Mouse (Mus musculus) kidney, embryonic 15.5 days (tissue): ENCODE results near the gene Elobl. TPM values are rescaled to one million over a fixed set of nuclear protein-coding genes. Genes with fewer than 3 reads are reported as not detected.

Experiments
- ATAC-seq: fragments of 200-750 bp; cut with Nextera tagmentation; replicated peaks from 2 replicates; pipeline ENCODE4 v1.8.0; 2017; ENCODE audit warnings: moderate TSS enrichment; ENCODE audit not compliant: low FRiP score
- H3K27ac ChIP-seq: fragments of 300-500 bp; sonication (generic); 2 replicates; pipeline ENCODE4 v1.5.1; 2015; ENCODE audit warnings: mild to moderate bottlenecking, inconsistent platforms
- H3K27me3 ChIP-seq: fragments of 300-500 bp; sonication (generic); 2 replicates; pipeline ENCODE4 v1.6.1; 2015; ENCODE audit warnings: inconsistent platforms
- H3K36me3 ChIP-seq: fragments of 300-500 bp; sonication (generic); 2 replicates; pipeline ENCODE4 v1.6.1; 2015; ENCODE audit warnings: inconsistent platforms
- H3K4me1 ChIP-seq: fragments of 300-500 bp; sonication (generic); 2 replicates; pipeline ENCODE4 v1.6.1; 2015; ENCODE audit warnings: inconsistent platforms
- H3K4me2 ChIP-seq: fragments of 300-500 bp; sonication (generic); 2 replicates; pipeline ENCODE4 v1.6.1; 2015; ENCODE audit warnings: moderate library complexity, mild to moderate bottlenecking, inconsistent platforms
- H3K4me3 ChIP-seq: fragments of 300-500 bp; sonication (generic); replicated peaks from 2 replicates; pipeline ENCODE4 v1.5.1; 2015; ENCODE audit warnings: mild to moderate bottlenecking, inconsistent platforms
- H3K9ac ChIP-seq: fragments of 300-500 bp; sonication (generic); 2 replicates; pipeline ENCODE4 v1.6.1; 2015; ENCODE audit warnings: mild to moderate bottlenecking, inconsistent platforms
- H3K9me3 ChIP-seq: fragments of 300-500 bp; sonication (generic); replicated peaks from 2 replicates; pipeline ENCODE4 v1.6.1; 2016; ENCODE audit warnings: inconsistent platforms
- WGBS: fragments of 180-500 bp; shearing (Covaris S2); methylation state at CpG from one replicate; pipeline ENCODE4 v1.1.7; 2015; ENCODE audit warnings: mixed read lengths; 5-methylcytosine and 5-hydroxymethylcytosine counted together
- polyA plus RNA-seq: library from polyadenylated mRNA; unstranded; fragments of >200 nt; fragmentation: Nextera tagmentation; extraction: Ambion mirVana; gene quantifications from 2 replicates; pipeline ENCODE4 v1.2.1, GENCODE M21; 2015

Elobl gene
- polyA plus RNA-seq, 1 experiment from 2014 or later = not detected

DNA sequence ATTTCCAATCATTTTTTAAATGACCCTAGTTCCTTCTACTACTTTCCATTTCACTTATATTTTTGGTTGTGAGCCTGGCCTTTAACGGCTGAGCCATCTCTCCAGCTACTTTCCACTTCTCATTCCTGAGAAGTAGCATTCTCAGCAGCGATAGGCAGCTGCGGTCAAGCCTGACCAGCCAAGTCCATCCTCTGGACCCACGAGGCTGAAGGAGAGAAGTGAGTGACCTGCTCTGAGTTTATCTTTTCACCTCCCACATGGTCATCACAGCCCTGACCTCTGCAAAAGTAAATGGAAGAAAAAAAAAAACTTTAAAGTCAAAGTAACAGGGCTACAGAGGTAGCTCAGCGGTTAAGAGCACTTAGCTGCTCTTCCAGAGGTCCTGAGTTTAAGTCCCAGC is 40.2 kb downstream of the Elobl start:
- Histone ChIP-seq H3K4me3 (no peak overlapping the region), H3K9ac (no peak overlapping the region), H3K4me1 (no peaks in the 10 kb centered on the region), H3K4me2 (no peak overlapping the region), H3K27ac (no peak overlapping the region), H3K9me3 (no peaks in the 10 kb centered on the region), H3K27me3 (no peaks in the 10 kb centered on the region), H3K36me3 (peaks cover 82% of the 10 kb centered on the region)
- 63% methylated on average over 5 of the region's 5 CpGs for WGBS
- no peak for ATAC-seq

Other genes starting within 250 kb of the Elobl start
- gene Msi2, start 248.4 kb downstream of the Elobl start, polyA plus RNA-seq = 29.1 and 29.3 TPM in 2 replicates
- gene Akap1, start 102.3 kb downstream of the Elobl start, polyA plus RNA-seq = 20.8 and 22.2 TPM in 2 replicates
- 128 and 130 TPM in 2 replicates for gene Scpep1, start 11.5 kb downstream of the Elobl start, polyA plus RNA-seq
- gene Coil, start 3.3 kb upstream of the Elobl start, polyA plus RNA-seq = 17.2 and 18.3 TPM in 2 replicates
- 14.5 and 16.4 TPM in 2 replicates for gene Trim25, start 32.4 kb upstream of the Elobl start, polyA plus RNA-seq
- 4.3 and 4.6 TPM in 2 replicates for gene Dgke, start 99.9 kb upstream of the Elobl start, polyA plus RNA-seq
- gene Gm525, start 106.9 kb upstream of the Elobl start, polyA plus RNA-seq = not detected in 2 replicates